Mouse (Mus musculus): ENCODE results near the gene Tmc4. TPM values are rescaled to one million over a fixed set of nuclear protein-coding genes. Genes with fewer than 3 reads are reported as not detected.
A peak's percentile ranks its signal among the peaks of the same experiment; 100 is the strongest.

The Tmc4 gene
- polyA plus RNA-seq, 1 experiment from 2014 or later, result 76.9 TPM

DNA sequence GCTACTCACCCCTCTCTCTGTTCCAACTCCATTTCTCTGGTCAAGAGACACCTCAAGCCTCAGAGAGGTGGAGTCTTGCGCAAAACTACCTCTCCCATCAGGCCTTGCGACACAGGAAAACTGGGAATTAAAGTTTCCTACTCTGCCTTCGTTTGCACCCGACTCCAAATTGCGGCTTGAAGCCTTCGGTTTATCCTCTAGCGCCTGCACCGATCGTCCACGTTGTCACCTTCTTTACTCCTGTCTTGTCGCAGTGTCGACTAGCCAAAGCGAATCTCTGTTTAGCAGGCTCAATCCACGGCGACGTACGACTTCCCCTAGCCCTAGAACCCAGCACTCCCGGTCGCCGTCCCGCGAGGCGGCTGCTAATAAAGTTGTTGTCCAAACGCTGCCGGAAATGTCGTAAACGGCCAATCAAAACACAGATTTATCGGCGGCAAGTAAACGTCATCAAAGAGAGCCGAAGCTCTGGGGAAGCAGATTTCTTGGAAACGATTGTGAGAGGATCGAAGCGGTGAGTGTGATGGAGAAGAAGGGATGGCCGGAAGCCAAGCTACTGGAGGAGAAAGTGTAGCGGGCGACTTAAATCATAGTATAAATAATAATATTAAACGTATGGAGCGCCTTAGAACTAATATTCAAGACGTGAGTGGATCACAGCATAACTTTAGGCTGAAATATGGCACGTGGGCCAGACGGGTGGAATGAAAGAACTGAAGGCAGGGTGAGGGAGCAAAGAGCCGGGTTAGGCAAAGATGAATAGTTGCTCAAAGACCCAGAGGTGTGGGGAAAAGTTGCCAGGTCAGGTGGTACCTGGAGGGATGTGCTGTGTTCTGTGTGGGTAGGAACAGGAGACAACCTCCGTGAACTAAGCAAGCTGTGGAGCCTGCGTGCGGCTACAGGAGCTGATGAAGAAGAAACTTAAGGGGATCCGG, 47.5 kb downstream of the Tmc4 start, which contains the start of the genes Tfpt and Prpf31:
Gene Tfpt (minus strand): TSS at position 387 of the 935 bp plus-strand sequence.
Gene Prpf31 (plus strand): TSS at position 443 of the 935 bp plus-strand sequence.
- peak within 1 kb of the TSS; percentile 85 for H3K4me3 ChIP-seq (replicated peaks; ENCODE audit: low read length)
- peak within 1 kb of the TSS; percentile 88 for H3K27ac ChIP-seq (ENCODE audit: low read length)
- WGBS, result 1% methylated on average over 47 of the region's 47 CpGs
- H3K9me3 ChIP-seq (replicated peaks; ENCODE audit: control insufficient read depth, low read length), result no peaks in the 10 kb centered on the region
- 0 out of 2 replicates have a peak, but pooled peaks cover 10% of the 10 kb centered on the region for H3K36me3 ChIP-seq (ENCODE audit: control insufficient read depth, insufficient read depth, low read length)
- peak within 1 kb of the TSS; percentile 99 for H3K4me2 ChIP-seq (ENCODE audit: low read depth, low read length)
- peak; percentile 92 for ATAC-seq (ENCODE audit: insufficient read depth, low FRiP score)
- no peaks in the 10 kb centered on the region for H3K27me3 ChIP-seq (ENCODE audit: control insufficient read depth, insufficient read depth, low read length)
- peak within 1 kb of the TSS; percentile 84 for H3K9ac ChIP-seq (ENCODE audit: low read length)
- peaks cover 23% of the 10 kb centered on the region for H3K4me1 ChIP-seq (ENCODE audit: control insufficient read depth, insufficient read depth, low read length)

- Histone ChIP-seq H3K4me3 (replicated peaks; ENCODE audit: low read length) (peak overlapping the region; percentile 85), H3K9me3 (replicated peaks; ENCODE audit: control insufficient read depth, low read length) (no peaks in the 10 kb centered on the region), H3K27ac (ENCODE audit: low read length) (0 out of 2 replicates have a peak overlapping the region, but pooled peaks have one; percentile 88), H3K4me1 (ENCODE audit: control insufficient read depth, insufficient read depth, low read length) (peaks cover 23% of the 10 kb centered on the region), H3K36me3 (ENCODE audit: control insufficient read depth, insufficient read depth, low read length) (0 out of 2 replicates have a peak, but pooled peaks cover 6% of the 10 kb centered on the region), H3K9ac (ENCODE audit: low read length) (peak overlapping the region; percentile 84), H3K27me3 (ENCODE audit: control insufficient read depth, insufficient read depth, low read length) (no peaks in the 10 kb centered on the region), H3K4me2 (ENCODE audit: low read depth, low read length) (peak overlapping the region; percentile 99)
- ATAC-seq (ENCODE audit: insufficient read depth, low FRiP score), result no peak
- 28% methylated on average over 4 of the region's 4 CpGs for WGBS
Observed at GRCm38 (mm10) chr7:3629030-3629429, 48.3 kb downstream of the Tmc4 start.

DNA sequence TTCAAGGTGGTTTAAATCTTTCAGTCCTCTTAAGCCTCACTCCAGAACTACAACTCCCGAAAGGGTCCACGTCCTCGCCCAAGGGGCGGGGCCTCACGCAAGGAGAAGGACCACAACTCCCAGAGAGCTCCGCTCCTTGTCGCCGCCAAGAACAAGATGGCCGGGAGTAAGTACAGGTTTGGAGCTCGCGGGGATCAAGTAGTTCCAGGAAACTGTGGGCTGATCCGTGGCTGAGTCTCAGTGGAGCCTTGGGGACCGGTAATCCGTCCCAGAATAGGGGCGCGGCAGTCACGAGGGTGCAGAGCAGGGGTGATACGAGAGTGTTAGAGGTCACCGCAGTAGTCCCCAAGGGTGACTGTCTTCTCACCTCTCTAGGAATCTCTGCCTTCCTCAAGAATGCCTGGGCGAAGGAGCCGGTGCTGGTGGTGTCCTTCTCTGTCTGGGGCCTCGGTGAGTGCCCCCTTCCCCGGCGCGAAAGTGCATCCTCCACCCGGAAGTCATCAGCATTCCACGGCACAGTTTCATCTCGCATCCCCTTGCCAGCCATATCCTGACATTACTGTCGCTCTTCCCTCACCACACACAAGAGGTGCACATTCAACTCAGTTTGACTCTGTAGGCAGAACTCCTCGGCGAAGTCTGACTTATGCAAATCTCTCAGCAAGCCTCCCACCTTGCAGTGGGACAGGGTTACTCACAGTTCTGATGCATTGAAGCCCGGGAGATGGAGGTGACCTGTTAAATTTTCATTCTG, 59.9 kb downstream of the Tmc4 start, which contains the start of gene Ndufa3:
Gene Ndufa3 (plus strand): TSS at position 132 of the 754 bp plus-strand sequence.
- peak within 1 kb of the TSS; percentile 80 for H3K4me3 ChIP-seq (replicated peaks; ENCODE audit: low read length)
- H3K9ac ChIP-seq (ENCODE audit: low read length), result peak within 1 kb of the TSS; percentile 88
- H3K4me2 ChIP-seq (ENCODE audit: low read depth, low read length), result peak within 1 kb of the TSS; percentile 83
- WGBS, result under 1% methylated on average over 32 of the region's 32 CpGs
- no peaks in the 10 kb centered on the region for H3K9me3 ChIP-seq (replicated peaks; ENCODE audit: control insufficient read depth, low read length)
- peak; percentile 97 for ATAC-seq (ENCODE audit: insufficient read depth, low FRiP score)
- peaks cover 4% of the 10 kb centered on the region for H3K36me3 ChIP-seq (ENCODE audit: control insufficient read depth, insufficient read depth, low read length)
- no peaks in the 10 kb centered on the region for H3K27me3 ChIP-seq (ENCODE audit: control insufficient read depth, insufficient read depth, low read length)
- H3K27ac ChIP-seq (ENCODE audit: low read length), result peak within 1 kb of the TSS; percentile 78
- H3K4me1 ChIP-seq (ENCODE audit: control insufficient read depth, insufficient read depth, low read length), result peaks cover 6% of the 10 kb centered on the region

GRCm38 (mm10) chr7:3616389-3617241, 60.7 kb downstream of the Tmc4 start:
- 38% methylated on average over 6 of the region's 6 CpGs for WGBS
- no peak overlapping the region for H3K9ac ChIP-seq (ENCODE audit: low read length)
- no peaks in the 10 kb centered on the region for H3K9me3 ChIP-seq (replicated peaks; ENCODE audit: control insufficient read depth, low read length)
- H3K4me1 ChIP-seq (ENCODE audit: control insufficient read depth, insufficient read depth, low read length), result peaks cover 6% of the 10 kb centered on the region
- H3K36me3 ChIP-seq (ENCODE audit: control insufficient read depth, insufficient read depth, low read length), result peaks cover 4% of the 10 kb centered on the region
- ATAC-seq (ENCODE audit: insufficient read depth, low FRiP score), result no peak; the same call in none of the 2 replicates
- H3K4me2 ChIP-seq (ENCODE audit: low read depth, low read length), result peak overlapping the region; percentile 39
- H3K27ac ChIP-seq (ENCODE audit: low read length), result no peak overlapping the region
- H3K27me3 ChIP-seq (ENCODE audit: control insufficient read depth, insufficient read depth, low read length), result no peaks in the 10 kb centered on the region
- H3K4me3 ChIP-seq (replicated peaks; ENCODE audit: low read length), result peak overlapping the region; percentile 80

DNA sequence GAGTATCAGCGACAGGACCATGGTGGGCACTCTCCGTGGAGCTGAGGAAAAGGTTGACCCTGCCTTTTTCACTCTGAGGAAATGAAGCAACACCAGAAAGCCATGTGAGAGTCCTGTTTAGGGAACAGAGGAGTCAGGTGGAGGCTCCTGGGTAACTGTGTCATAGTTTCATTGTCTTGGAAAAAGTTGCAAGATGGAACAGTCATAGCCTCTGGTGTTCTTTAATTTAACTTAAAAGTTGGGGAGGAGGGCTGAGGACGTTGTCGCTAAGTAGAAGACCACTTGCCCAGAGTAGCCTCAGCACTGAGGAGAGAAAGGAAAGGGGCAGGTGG, 61.3 kb downstream of the Tmc4 start, which contains the start of gene Oscar:
Gene Oscar (minus strand): TSS at position 101 of the 332 bp plus-strand sequence.
- 83% methylated on average over 4 of the region's 4 CpGs for WGBS
- Histone ChIP-seq H3K4me2 (ENCODE audit: low read depth, low read length) (peak within 1 kb of the TSS; percentile 39), H3K27me3 (ENCODE audit: control insufficient read depth, insufficient read depth, low read length) (no peaks in the 10 kb centered on the region), H3K9ac (ENCODE audit: low read length) (no peak within 1 kb of the TSS), H3K27ac (ENCODE audit: low read length) (no peak within 1 kb of the TSS), H3K36me3 (ENCODE audit: control insufficient read depth, insufficient read depth, low read length) (peaks cover 4% of the 10 kb centered on the region), H3K9me3 (replicated peaks; ENCODE audit: control insufficient read depth, low read length) (no peaks in the 10 kb centered on the region), H3K4me1 (ENCODE audit: control insufficient read depth, insufficient read depth, low read length) (peaks cover 6% of the 10 kb centered on the region), H3K4me3 (replicated peaks; ENCODE audit: low read length) (peak within 1 kb of the TSS; percentile 80)
- no peak for ATAC-seq (ENCODE audit: insufficient read depth, low FRiP score)

Small RNA genes within 50 kb of the gene (microRNA-seq; reads per million reads assigned to microRNA genes)
- 2.6 reads per million, percentile 14 among the genes with 10 or more reads in this experiment for gene Mir3572

Other genes with a start within 250 kb of the Tmc4 start
- gene Tarm1, start 174.9 kb downstream of the Tmc4 start, polyA plus RNA-seq (2015; fragmentation: Nextera tagmentation; extraction: Ambion mirVana), result 0.47 and 0.49 TPM in 2 replicates
- gene Oscar, start 61.4 kb downstream of the Tmc4 start, polyA plus RNA-seq (2015; fragmentation: Nextera tagmentation; extraction: Ambion mirVana), result 0.12 TPM in 2 replicates
- gene Ndufa3, start 60.2 kb downstream of the Tmc4 start, polyA plus RNA-seq (2015; fragmentation: Nextera tagmentation; extraction: Ambion mirVana), result 457 and 491 TPM in 2 replicates
- gene Tfpt, start 47.6 kb downstream of the Tmc4 start, polyA plus RNA-seq (2015; fragmentation: Nextera tagmentation; extraction: Ambion mirVana), result 17.7 and 19.0 TPM in 2 replicates
- 79.4 and 89.0 TPM in 2 replicates for gene Prpf31, start 47.6 kb downstream of the Tmc4 start, polyA plus RNA-seq (2015; fragmentation: Nextera tagmentation; extraction: Ambion mirVana)
- gene Cnot3, start 32.3 kb downstream of the Tmc4 start, polyA plus RNA-seq (2015; fragmentation: Nextera tagmentation; extraction: Ambion mirVana), result 43.0 and 44.5 TPM in 2 replicates
- 12.0 and 14.3 TPM in 2 replicates for gene Leng1, start 11.7 kb downstream of the Tmc4 start, polyA plus RNA-seq (2015; fragmentation: Nextera tagmentation; extraction: Ambion mirVana)
- gene Tsen34, start 15.3 kb upstream of the Tmc4 start, polyA plus RNA-seq (2015; fragmentation: Nextera tagmentation; extraction: Ambion mirVana), result 184 and 194 TPM in 2 replicates
- 44.5 and 48.6 TPM in 2 replicates for gene Mboat7, start 16.0 kb upstream of the Tmc4 start, polyA plus RNA-seq (2015; fragmentation: Nextera tagmentation; extraction: Ambion mirVana)
- gene Rps9, start 26.4 kb upstream of the Tmc4 start, polyA plus RNA-seq (2015; fragmentation: Nextera tagmentation; extraction: Ambion mirVana), result 1,206 and 1,366 TPM in 2 replicates
- gene Pirb, start 42.8 kb upstream of the Tmc4 start, polyA plus RNA-seq (2015; fragmentation: Nextera tagmentation; extraction: Ambion mirVana), result 2.5 and 3.0 TPM in 2 replicates
- not detected in 2 replicates for gene Gm15448, start 148.1 kb upstream of the Tmc4 start, polyA plus RNA-seq (2015; fragmentation: Nextera tagmentation; extraction: Ambion mirVana)
- 0.66 and 0.80 TPM in 2 replicates for gene Pira2, start 167.5 kb upstream of the Tmc4 start, polyA plus RNA-seq (2015; fragmentation: Nextera tagmentation; extraction: Ambion mirVana)
- gene Gm14548, start 220.6 kb upstream of the Tmc4 start, polyA plus RNA-seq (2015; fragmentation: Nextera tagmentation; extraction: Ambion mirVana), result 0.87 and 1.4 TPM in 2 replicates
- 0.59 and 1.1 TPM in 2 replicates for gene Lilra6, start 237.9 kb upstream of the Tmc4 start, polyA plus RNA-seq (2015; fragmentation: Nextera tagmentation; extraction: Ambion mirVana)

Measured in stomach, embryonic 16.5 days (tissue).